Mouse (Mus musculus): ENCODE results near the gene Slc16a7. TPM values are rescaled to one million over a fixed set of nuclear protein-coding genes. Genes with fewer than 3 reads are reported as not detected.

Gene Slc16a7
- total RNA-seq (2021) = 10 to 100 TPM; 15.7 to 17.9 TPM
- long read RNA-seq, experiment 1, full-length matches to known transcripts = 13 of 18 reads
- long read RNA-seq, experiment 1, partial matches to known transcripts = 2 of 18 reads
- long read RNA-seq, experiment 1, other reads (novel, unspliced or antisense) = 3 of 18 reads
- long read RNA-seq, experiment 2, full-length matches to known transcripts = 3 of 6 reads
- long read RNA-seq, experiment 2, partial matches to known transcripts = 1 of 6 reads
- long read RNA-seq, experiment 2, other reads (novel, unspliced or antisense) = 2 of 6 reads

DNA sequence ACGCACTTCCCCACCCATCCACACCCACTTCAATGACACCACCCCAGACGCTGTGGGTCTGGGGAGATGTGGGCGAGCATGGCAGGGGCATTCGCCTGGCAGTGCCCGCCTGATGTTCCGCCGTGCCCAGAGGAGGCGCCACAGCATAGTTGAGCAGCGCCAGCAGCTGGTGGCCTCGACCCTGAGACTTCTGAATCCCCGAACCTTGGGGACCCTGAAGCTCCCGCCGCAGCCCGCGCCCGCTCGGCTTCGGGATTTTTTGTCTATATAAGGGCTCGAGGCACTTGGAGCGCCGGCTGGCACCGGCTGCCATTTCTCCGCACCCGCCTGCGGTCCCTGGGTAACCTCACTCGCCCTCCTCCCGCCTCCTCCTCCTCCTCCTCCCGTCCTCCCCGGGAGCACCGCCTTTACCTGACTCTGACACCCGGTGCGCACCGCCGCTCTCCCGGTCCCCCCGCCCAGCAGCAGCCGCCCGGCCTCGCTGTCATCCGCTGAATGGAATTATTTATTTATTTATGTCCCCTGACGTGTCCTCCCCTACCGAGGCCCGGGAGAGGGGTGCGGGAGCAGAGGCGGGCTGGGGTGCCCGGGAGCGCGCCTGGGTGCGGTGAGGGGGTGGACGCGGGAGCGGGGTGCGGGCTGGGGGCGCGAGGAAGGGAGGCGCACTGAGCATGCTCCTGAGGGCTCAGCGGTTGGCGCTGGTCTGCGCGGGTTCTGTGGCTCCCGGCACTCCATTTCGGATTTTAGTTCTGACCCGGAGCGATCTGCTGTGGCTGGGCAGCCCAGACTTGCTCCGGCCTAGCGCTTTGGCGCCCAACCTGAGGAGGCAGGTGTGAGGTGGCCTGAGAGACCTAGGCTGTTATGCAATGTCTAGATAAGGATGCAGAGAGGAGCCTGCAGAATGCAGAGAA, at the start of gene Slc16a7:
TSS of gene Slc16a7 (minus strand) at position 590 of the 911 bp plus-strand sequence.
- peak; percentile 79 for DNase-seq

DNA sequence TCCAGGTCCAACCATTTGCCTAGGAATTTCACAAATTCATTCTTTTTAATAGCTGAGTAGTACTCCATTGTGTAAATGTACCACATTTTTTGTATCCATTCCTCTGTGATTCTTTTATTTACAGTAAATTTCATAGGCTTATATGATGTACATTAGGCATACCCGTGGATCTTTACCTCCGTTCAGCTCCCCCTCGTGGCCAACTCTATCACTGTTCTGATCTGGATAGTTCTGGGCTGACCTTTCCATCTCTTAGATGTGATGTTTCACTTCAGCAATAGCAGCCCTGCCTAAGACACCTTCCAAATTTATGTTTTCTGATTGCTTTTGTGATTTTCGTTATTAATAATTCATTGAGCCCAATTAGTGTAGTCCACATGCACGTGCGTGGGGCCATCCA, 29.5 kb upstream of the Slc16a7 start:
- peak; percentile 16 for DNase-seq

DNA sequence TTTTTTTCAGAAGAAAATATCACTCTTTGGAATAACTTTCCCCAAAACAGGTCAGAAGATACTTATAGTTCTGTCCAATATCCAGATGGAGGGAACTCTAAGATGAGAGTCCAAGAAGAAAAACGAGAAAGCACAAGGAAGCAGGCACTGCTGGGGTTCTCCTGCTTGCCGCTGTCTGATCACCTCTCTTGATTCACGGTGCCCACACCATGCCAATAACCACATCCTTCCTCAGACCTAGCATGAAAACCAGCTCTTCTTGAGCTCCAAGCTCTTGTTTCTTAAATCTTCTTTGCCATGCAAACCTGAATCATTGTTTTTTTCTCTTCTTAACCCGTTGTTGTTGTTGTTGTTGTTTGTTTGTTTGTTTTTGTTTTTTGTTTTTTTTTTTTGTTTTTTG, 10.5 kb upstream of the Slc16a7 start:
- DNase-seq = no peak

DNA sequence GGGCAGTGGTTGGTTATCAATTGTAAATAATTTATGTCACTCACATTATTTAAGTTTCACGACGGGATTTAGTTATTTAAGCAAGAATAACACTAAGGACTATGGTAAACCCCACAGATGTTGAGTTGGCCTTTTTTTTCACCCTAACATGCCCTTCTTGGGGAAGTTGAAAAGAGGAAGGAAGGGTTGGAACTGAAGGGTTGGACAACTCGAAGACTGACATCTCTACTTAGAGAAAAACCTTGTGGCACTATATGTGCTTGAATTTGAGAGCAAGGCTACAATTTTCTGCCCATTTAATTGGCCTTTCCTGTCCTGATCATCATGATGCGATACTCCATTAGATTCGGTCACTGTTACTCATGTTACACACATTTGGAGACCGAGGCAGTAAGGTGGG, 746 bp upstream of the Slc16a7 start:
- no peak for DNase-seq

DNA sequence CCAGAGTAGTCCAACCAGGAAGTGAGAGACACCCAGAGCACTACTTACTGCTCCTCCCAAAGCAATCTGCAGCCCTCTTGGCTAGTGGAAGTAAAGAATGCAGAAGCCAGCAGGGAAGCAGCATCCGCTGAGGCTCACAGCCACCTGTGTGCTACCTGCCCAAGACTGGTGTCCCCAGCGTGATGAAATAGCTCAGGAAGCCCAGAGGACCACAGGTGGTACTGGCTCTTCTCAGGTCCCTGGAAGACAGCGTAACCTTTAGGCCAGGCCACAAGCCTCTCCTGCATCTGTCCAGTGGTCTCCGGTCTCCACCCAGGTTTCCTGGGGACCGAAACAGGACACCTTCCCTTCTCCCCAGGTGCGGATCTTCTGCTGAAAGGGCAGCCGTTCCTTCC, 787 bp downstream of the Slc16a7 start:
- DNase-seq = peak; percentile 13

GRCm38 (mm10) chr10:125387782-125388415, 1.4 kb downstream of the Slc16a7 start:
- no peak for DNase-seq

- no peak for DNase-seq
Observed at GRCm38 (mm10) chr10:125375526-125375925, 13.7 kb downstream of the Slc16a7 start.

DNA sequence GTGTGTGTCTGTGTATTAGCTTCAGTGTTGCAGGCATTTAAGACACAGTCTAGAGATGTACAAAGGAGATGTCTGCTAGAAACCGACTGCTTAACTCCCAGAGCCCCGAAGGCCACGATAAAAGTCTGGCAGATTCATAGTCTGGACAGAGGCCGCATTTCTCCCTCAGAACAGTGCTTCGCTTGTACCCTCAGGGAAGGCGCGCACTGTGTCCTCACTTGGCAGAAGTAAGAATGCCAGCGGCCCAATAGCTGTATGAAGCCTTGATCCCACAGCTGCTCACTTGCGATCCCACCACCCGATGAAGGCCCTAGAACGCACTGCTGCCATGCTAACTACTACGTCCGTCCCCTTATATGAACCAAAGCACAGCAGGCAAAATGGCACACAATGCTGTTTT, 16.6 kb downstream of the Slc16a7 start:
- peak; percentile 9 for DNase-seq

GRCm38 (mm10) chr10:125371451-125371850, 17.8 kb downstream of the Slc16a7 start:
- DNase-seq = no peak

DNA sequence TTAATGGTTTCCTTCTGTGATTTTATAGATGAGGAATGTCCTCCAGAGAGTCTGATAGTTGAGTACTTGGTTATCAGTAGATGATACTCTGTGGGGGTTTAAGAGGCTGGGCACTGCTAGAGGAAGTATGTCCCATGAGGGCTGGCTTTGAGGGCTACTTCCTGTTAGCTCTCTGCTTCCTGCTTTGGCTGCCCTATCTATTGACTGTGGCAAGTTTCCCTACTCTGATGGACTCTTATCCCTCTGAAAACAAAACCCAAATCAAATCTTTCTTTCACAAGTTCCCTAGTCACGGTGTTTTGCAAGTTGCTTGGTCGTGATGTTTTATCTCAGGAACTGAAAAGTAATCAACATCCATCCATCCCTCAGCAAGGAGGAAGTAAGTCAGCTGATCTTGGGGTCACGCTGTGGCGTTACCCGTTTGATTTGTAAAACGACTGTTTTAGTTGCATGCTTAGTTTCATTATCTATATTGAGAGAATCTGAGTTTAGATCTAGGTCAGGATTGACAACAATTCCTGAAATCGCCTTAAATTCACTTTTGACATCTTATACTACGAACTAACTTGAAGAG, 19.1 kb downstream of the Slc16a7 start:
- DNase-seq = no peak

DNA sequence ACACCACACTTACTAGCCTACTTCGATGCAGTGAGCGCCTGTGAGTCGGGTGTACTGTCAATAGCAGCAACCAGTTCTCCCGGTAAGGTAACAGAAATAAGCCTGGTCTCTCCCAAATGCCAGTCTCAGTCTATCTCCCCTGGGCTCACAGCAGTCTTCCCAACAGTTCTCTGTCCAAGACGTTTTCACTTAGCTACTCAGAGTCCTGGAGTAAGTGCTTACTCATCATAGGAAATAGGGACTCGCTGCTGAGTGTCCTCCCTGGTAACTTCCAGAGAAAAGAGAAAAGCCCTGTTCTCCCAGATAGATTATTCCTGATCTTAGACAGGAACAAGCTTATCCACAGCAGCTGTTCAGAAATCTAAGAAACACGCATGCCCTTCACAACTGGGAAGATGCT, 30.8 kb downstream of the Slc16a7 start:
- no peak for DNase-seq

DNA sequence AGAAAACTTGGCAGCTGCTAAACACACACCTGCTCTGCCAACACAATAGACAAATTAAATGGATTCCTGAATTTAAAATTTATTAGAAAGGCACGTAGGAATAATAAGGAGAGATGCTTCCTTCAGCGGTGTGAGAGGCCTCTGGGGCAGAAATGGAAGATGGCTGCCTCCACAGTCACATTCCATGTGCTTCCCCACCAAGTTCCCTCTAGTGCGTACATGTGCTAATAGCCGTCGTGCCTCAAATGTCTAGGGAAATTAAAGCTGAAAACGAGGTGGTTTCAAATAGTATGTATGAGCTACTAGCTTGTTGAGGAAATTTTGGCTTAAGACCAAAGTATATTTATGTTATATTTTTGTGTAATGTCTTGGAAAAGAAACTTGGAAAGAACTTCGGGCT, 36.5 kb downstream of the Slc16a7 start:
- DNase-seq = no peak

DNA sequence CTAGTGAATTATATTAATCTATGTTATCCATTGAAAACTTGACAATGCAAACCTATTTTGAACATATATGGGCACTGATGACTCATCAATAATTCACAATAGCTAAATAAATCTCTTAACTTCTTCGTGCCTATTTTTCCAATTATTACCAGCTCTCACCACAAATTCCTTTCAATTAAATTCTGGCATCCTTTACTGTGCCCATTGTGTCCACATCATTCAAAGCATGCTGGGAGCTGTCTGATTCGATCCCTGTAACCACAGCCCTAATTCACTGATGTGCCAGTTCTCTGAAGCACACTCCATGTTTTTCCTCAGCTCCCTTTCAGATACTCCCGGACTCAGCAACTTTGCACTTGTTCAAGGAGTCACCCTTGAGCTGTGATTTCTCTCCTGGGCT, 41.1 kb downstream of the Slc16a7 start:
- no peak for DNase-seq

DNA sequence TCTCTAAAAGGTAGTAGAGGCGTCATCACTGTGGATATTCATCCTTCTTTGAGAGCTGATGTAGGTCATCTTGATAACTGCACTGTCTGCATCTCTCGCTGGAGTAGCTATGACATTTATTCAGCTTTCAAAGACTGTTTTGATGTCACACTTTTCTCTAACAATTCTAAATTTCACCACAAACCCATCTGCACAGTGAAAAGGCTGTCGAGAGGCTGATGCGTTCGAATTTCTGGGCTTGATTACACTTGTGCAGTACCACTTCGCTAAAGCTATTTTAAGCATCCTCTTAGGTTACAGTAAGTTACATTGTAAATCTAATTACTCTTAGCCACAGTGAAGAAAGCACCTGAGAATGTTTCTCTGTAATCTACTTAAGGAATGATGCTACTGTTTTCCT, 42.1 kb downstream of the Slc16a7 start:
- DNase-seq = no peak

GRCm38 (mm10) chr10:125346364-125346763, 42.9 kb downstream of the Slc16a7 start:
- no peak for DNase-seq

DNA sequence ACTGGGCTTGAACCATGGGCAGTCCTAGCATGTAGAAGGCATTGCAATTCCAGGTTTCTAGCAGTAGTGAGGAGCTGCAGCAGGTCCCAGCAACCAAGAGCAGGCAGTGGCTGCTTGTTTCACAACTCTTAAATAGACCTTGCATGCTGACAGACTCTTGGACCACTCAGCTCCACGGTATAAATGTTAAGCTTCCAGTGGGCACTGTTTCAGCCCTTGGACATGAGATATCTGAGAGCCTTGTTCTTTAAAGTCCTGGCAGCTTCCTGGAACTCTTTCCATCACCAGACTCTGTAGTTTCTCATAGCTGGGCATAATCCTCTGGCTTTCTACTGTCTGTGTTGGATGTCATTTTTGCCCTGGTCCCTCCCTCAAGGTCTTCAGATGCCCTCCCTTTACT, 43.7 kb downstream of the Slc16a7 start:
- DNase-seq = no peak

- DNase-seq = peak; percentile 69
Observed at GRCm38 (mm10) chr10:125342204-125342603, 47.1 kb downstream of the Slc16a7 start.

DNA sequence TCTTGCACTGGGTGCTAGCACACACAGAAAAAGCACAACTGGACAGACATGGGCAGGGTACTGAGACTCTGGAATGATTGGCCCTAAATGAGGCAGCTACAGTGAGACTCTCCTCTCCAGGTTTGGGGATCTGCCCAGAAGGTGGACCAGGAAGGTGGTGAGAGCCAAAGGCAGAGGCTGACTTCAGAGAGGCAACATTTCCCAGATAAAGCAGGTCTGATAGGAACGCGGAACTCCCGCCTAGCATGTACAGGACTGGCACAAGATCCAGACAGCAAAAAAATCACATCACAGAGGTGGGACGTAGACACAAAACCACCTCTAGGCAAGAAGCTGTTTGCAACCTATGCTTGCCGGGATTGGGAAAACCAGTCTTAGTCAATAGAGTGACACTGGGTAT, 55.5 kb downstream of the Slc16a7 start:
- DNase-seq = no peak

DNA sequence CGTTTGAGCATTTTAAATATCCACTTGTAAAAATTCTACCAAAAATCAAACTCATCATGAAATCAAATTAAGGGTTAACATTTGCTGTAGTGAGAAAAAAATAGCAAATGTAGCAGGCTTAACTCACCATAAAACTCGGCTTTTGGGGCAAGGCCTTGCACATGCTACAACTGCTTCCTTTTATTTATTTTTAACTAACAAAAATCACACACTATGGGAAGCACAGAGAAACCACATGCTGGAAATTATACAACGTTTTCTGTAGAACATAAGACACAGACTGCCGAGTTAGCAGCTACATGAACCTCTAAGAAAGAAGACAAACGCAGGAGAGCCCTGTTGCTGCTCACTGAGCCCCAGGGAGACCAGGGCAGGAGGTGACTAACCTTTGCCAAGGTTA, 57.9 kb downstream of the Slc16a7 start:
- no peak for DNase-seq

DNA sequence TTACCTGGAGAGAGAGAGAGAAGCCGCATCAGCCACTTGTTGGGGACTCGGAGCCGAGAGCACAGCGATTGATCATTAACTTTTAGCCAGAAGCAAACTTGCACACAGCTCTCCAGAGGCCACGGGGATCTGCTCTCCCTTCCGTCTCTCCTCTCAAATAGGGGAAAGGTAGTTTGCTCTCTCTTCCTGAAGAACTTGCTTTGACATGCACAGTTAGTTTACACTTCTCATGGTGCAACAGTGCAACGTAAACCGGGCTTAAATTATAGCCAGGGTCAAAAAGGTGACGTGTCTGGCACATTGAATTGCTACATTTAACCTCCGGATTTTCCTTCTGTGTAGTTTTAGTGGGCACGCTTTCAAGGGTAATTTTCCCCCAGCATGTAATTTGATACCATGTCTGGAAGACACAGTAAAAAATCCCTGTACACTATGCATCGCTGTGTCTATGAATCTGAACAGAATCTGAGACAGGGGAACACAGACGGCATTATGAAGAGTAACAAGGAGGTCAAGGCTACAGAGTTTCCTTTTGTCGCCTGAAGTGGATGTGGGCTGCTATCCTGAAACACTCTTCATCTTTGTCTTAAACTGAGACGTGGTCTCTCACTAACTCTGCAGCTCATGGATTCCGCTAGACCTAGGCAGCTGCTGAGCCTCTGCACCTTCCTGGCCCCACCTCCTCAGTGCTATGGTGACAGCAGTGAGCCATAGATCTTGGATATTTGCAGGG, 60.8 kb downstream of the Slc16a7 start:
- DNase-seq = peak; percentile 18

GRCm38 (mm10) chr10:125324871-125325565, 64.2 kb downstream of the Slc16a7 start:
- DNase-seq = no peak
